Mouse (Mus musculus): Measurements from ENCODE around the gene Trim40. TPM values are rescaled to one million over a fixed set of nuclear protein-coding genes. Genes with fewer than 3 reads are reported as not detected.

Gene Trim40
- polyA plus RNA-seq, 1 experiment, result 0.07 TPM

DNA sequence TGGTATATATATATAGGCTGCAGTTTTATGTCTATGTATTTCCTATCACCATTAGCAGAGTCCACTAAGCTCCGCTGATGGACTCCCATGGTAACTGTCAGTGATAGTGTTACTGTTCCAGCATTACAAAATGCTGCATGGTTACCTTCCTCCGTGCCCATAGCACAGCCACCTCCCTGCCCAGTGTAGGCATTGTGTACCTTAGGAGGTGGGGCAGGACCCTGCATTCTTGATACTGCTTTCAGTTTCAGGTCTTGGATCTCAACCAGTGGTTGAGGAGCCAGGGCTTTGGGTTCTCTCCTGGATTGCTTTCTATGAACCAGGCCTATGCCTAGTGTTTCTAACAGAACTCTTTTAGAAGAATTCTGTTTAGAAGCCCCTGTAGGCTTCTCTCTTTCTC is 39.9 kb downstream of the Trim40 start:
- Histone ChIP-seq H3K27me3 (ENCODE audit: control insufficient read depth, insufficient read depth, low read length) (no peaks in the 10 kb centered on the region), H3K27ac (ENCODE audit: insufficient read depth, low read length) (no peak overlapping the region), H3K4me1 (ENCODE audit: control insufficient read depth, insufficient read depth, low read length) (peaks cover 10% of the 10 kb centered on the region; the same call in 1 of the 2 replicates), H3K4me3 (replicated peaks; ENCODE audit: insufficient read depth, low read depth, low read length) (no peak overlapping the region)
- DNase-seq, result no peak
- TF ChIP-seq CTCF (IDR thresholded peaks at IDR 0.05; ENCODE audit: borderline replicate concordance, insufficient read depth, low read depth, low read length) (no peak), POLR2A (IDR thresholded peaks at IDR 0.05; ENCODE audit: borderline replicate concordance, insufficient read depth, low read length) (no peak)
- WGBS, result 86% methylated on average over 2 of the region's 2 CpGs

DNA sequence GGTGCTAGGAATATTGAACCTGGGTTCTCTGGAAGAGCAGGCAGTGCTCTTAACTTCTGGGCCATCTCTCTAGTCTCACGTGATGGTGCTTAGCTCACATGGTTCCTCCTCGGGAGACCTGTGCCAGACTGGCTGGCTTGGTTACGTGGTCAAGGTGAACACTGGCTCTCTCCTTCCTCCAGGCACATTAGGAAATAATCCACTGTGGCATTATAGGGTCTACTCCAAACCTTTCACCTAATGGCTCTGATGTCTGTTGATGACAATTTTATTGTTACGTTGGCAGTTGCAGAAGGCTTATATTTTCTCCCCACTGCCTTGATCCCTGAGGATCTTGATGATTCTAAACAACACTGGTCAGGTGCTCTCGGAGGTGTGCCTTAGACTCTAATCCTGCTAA is 41.0 kb downstream of the Trim40 start:
- Histone ChIP-seq H3K4me1 (ENCODE audit: control insufficient read depth, insufficient read depth, low read length) (peaks cover 10% of the 10 kb centered on the region; the same call in 1 of the 2 replicates), H3K27me3 (ENCODE audit: control insufficient read depth, insufficient read depth, low read length) (no peaks in the 10 kb centered on the region), H3K4me3 (replicated peaks; ENCODE audit: insufficient read depth, low read depth, low read length) (no peak overlapping the region), H3K27ac (ENCODE audit: insufficient read depth, low read length) (no peak overlapping the region)
- TF ChIP-seq POLR2A (IDR thresholded peaks at IDR 0.05; ENCODE audit: borderline replicate concordance, insufficient read depth, low read length) (no peak), CTCF (IDR thresholded peaks at IDR 0.05; ENCODE audit: borderline replicate concordance, insufficient read depth, low read depth, low read length) (no peak)
- WGBS, result 40% methylated on average over 5 of the region's 5 CpGs
- DNase-seq, result no peak

DNA sequence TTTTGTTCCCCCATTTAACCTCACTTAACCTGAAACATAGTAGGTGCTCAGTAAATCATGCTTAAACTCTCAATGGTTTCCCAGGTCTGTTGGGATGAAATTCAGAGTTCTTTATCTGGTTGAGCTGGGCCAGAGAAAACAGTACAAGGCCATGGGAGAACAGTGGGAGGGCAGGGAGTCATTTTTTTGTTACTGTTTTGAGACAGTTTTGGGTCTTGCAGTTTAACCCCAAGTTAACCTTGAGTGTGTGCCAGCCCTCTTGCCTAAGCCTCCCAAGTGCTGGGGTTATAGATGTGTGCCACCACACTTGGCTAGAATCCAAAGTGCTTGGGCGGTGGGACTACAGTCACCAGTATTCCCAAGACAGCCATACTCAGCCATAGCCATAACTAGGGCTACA is 45.2 kb downstream of the Trim40 start:
- DNase-seq, result no peak
- 34% methylated on average over 1 of the region's 1 CpGs for WGBS
- peaks cover 3% of the 10 kb centered on the region; the same call in 1 of the 2 replicates for H3K4me1 ChIP-seq (ENCODE audit: control insufficient read depth, insufficient read depth, low read length)

GRCm38 (mm10) chr17:36844286-36844719 is 45.6 kb downstream of the Trim40 start:
- DNase-seq, result no peak
- Histone ChIP-seq H3K4me1 (ENCODE audit: control insufficient read depth, insufficient read depth, low read length) (peaks cover 3% of the 10 kb centered on the region; the same call in 1 of the 2 replicates), H3K27ac (ENCODE audit: insufficient read depth, low read length) (no peak overlapping the region), H3K4me3 (replicated peaks; ENCODE audit: insufficient read depth, low read depth, low read length) (no peak overlapping the region), H3K27me3 (ENCODE audit: control insufficient read depth, insufficient read depth, low read length) (no peaks in the 10 kb centered on the region)
- TF ChIP-seq POLR2A (IDR thresholded peaks at IDR 0.05; ENCODE audit: borderline replicate concordance, insufficient read depth, low read length) (no peak), CTCF (IDR thresholded peaks at IDR 0.05; ENCODE audit: borderline replicate concordance, insufficient read depth, low read depth, low read length) (no peak)

More for the DNA sequence above, 45.2 kb downstream of the Trim40 start:
- TF ChIP-seq POLR2A (IDR thresholded peaks at IDR 0.05; ENCODE audit: borderline replicate concordance, insufficient read depth, low read length) (no peak), CTCF (IDR thresholded peaks at IDR 0.05; ENCODE audit: borderline replicate concordance, insufficient read depth, low read depth, low read length) (no peak)
- Histone ChIP-seq H3K27me3 (ENCODE audit: control insufficient read depth, insufficient read depth, low read length) (no peaks in the 10 kb centered on the region), H3K4me3 (replicated peaks; ENCODE audit: insufficient read depth, low read depth, low read length) (no peak overlapping the region), H3K27ac (ENCODE audit: insufficient read depth, low read length) (no peak overlapping the region)

DNA sequence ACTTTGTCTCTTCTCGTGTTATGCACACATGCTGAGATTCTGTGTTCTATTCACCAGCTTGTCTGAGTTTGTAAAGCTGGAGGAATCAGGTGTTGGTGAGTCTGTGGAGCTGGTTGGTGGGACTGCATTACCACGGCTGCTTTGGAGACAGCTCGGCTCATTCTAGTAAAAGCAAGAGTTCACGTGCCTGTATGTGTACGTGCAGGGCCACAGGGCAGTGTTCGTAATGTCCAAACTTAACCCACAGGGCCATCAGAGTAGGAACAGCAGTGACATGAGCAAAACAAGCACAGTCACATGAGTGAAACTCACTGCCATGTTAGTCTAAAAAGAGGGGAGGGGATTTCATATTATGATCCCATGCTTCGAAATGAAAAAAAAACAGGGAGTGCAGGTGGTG is 46.2 kb downstream of the Trim40 start:
- Histone ChIP-seq H3K27me3 (ENCODE audit: control insufficient read depth, insufficient read depth, low read length) (no peaks in the 10 kb centered on the region), H3K4me3 (replicated peaks; ENCODE audit: insufficient read depth, low read depth, low read length) (no peak overlapping the region), H3K27ac (ENCODE audit: insufficient read depth, low read length) (no peak overlapping the region), H3K4me1 (ENCODE audit: control insufficient read depth, insufficient read depth, low read length) (peaks cover 1% of the 10 kb centered on the region)
- WGBS, result 65% methylated on average over 7 of the region's 7 CpGs
- TF ChIP-seq CTCF (IDR thresholded peaks at IDR 0.05; ENCODE audit: borderline replicate concordance, insufficient read depth, low read depth, low read length) (no peak), POLR2A (IDR thresholded peaks at IDR 0.05; ENCODE audit: borderline replicate concordance, insufficient read depth, low read length) (no peak)
- no peak for DNase-seq

DNA sequence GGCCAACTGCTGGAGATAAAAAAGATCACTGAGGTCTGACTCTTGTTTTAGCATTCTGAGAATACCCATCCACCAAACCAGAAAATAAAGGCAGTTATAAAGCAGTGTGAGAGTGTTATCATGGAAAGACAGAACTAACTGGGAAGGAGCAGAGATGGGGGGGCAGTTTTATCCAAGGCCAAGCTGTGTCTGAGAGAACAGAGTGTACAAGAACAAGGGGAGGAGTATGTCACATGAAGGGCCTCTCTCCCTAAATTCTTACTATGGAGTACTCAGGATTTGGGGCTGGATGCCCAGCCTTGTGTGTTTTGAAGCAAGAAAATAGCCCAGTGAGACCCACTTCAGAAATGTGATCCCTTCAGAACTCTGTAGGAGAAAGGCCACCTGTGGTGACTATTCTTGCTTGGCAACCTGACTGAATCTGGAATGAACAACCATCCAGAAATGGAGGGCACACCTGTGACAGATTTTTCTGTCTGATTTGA is 48.9 kb downstream of the Trim40 start:
- Histone ChIP-seq H3K4me3 (replicated peaks; ENCODE audit: insufficient read depth, low read depth, low read length) (no peak overlapping the region), H3K27ac (ENCODE audit: insufficient read depth, low read length) (no peak overlapping the region), H3K4me1 (ENCODE audit: control insufficient read depth, insufficient read depth, low read length) (peaks cover 7% of the 10 kb centered on the region), H3K27me3 (ENCODE audit: control insufficient read depth, insufficient read depth, low read length) (no peaks in the 10 kb centered on the region)
- DNase-seq, result no peak
- TF ChIP-seq CTCF (IDR thresholded peaks at IDR 0.05; ENCODE audit: borderline replicate concordance, insufficient read depth, low read depth, low read length) (no peak), POLR2A (IDR thresholded peaks at IDR 0.05; ENCODE audit: borderline replicate concordance, insufficient read depth, low read length) (no peak)

GRCm38 (mm10) chr17:36839931-36840330 is 50.0 kb downstream of the Trim40 start:
- no peak for TF ChIP-seq POLR2A (IDR thresholded peaks at IDR 0.05; ENCODE audit: borderline replicate concordance, insufficient read depth, low read length)
- no peak for TF ChIP-seq CTCF (IDR thresholded peaks at IDR 0.05; ENCODE audit: borderline replicate concordance, insufficient read depth, low read depth, low read length)
- no peak for DNase-seq
- Histone ChIP-seq H3K27ac (ENCODE audit: insufficient read depth, low read length) (no peak overlapping the region), H3K4me3 (replicated peaks; ENCODE audit: insufficient read depth, low read depth, low read length) (no peak overlapping the region), H3K27me3 (ENCODE audit: control insufficient read depth, insufficient read depth, low read length) (no peaks in the 10 kb centered on the region), H3K4me1 (ENCODE audit: control insufficient read depth, insufficient read depth, low read length) (peaks cover 7% of the 10 kb centered on the region)
- 90% methylated on average over 3 of the region's 3 CpGs for WGBS

- no peak for DNase-seq
- Histone ChIP-seq H3K4me1 (ENCODE audit: control insufficient read depth, insufficient read depth, low read length) (peaks cover 7% of the 10 kb centered on the region), H3K4me3 (replicated peaks; ENCODE audit: insufficient read depth, low read depth, low read length) (no peak overlapping the region), H3K27me3 (ENCODE audit: control insufficient read depth, insufficient read depth, low read length) (no peaks in the 10 kb centered on the region), H3K27ac (ENCODE audit: insufficient read depth, low read length) (no peak overlapping the region)
- WGBS, result 81% methylated on average over 5 of the region's 5 CpGs
- no peak for TF ChIP-seq POLR2A (IDR thresholded peaks at IDR 0.05; ENCODE audit: borderline replicate concordance, insufficient read depth, low read length)
- TF ChIP-seq CTCF (IDR thresholded peaks at IDR 0.05; ENCODE audit: borderline replicate concordance, insufficient read depth, low read depth, low read length), result no peak
Observed at GRCm38 (mm10) chr17:36839001-36839400, 50.9 kb downstream of the Trim40 start.
